Mouse (Mus musculus): ENCODE measurements around the gene Cdc26. TPM values are rescaled to one million over a fixed set of nuclear protein-coding genes. Genes with fewer than 3 reads are reported as not detected.

The Cdc26 gene
- polyA plus RNA-seq, 1 experiment from 2014 or later = 83.1 TPM

DNA sequence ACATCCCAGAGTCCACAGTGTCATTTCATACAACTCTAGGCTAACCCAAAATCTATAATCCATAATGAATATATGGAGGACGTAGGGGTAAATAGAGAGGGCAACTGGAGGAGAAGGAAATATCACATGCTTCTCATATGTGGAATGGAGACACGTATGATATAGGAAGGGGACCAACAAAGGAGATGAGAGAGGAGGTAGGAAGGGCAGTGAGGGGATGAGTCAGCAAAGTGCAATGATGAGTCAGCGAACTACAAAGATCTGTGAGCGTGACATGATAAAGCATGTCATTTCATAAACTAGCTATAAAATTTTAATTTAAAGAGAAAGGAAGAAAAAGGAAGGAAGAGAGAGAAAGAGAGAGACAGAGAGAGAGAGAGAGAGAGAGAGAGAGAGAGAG lies 23.1 kb upstream of the Cdc26 start:
- Histone ChIP-seq H3K27me3 (ENCODE audit: control insufficient read depth, insufficient read depth, low read length) (no peaks in the 10 kb centered on the region), H3K4me1 (replicated peaks; ENCODE audit: control insufficient read depth, insufficient read depth, low read length) (no peaks in the 10 kb centered on the region), H3K9ac (no peak overlapping the region), H3K9me3 (ENCODE audit: control insufficient read depth, low read length) (no peaks in the 10 kb centered on the region), H3K27ac (no peak overlapping the region), H3K36me3 (replicated peaks; ENCODE audit: control insufficient read depth, insufficient read depth) (0 out of 2 replicates have a peak, but pooled peaks cover 5% of the 10 kb centered on the region), H3K4me3 (replicated peaks; ENCODE audit: low read length) (no peak overlapping the region), H3K4me2 (replicated peaks) (no peak overlapping the region)
- DNase-seq (ENCODE audit: low spot score) = no peak
- WGBS = 77% methylated on average over 4 of the region's 4 CpGs
- ATAC-seq (ENCODE audit: low FRiP score) = no peak

DNA sequence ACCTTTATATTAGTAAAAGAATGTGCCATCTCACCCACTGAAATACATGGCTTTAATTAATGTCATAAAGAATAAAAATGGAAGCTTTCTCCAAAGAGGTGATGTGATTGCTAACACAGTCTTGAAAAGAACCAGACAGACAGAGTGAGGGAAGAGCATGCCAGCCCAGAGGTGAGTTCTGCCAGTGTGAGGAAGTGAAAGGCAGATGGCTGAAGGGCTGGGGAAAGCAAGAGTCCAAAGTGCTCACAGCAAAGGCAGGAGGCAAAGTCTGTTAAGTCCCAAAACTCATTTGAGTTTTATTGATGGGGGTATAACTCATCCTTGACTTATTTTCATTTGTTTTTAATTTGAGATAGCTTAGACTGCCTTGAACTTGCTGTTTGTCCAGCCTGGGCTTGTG lies 22.2 kb upstream of the Cdc26 start:
- H3K4me3 ChIP-seq (replicated peaks; ENCODE audit: low read length) = no peak overlapping the region
- H3K36me3 ChIP-seq (replicated peaks; ENCODE audit: control insufficient read depth, insufficient read depth) = 0 out of 2 replicates have a peak, but pooled peaks cover 5% of the 10 kb centered on the region
- H3K27ac ChIP-seq = no peak overlapping the region
- H3K4me1 ChIP-seq (replicated peaks; ENCODE audit: control insufficient read depth, insufficient read depth, low read length) = no peaks in the 10 kb centered on the region
- H3K9me3 ChIP-seq (ENCODE audit: control insufficient read depth, low read length) = no peaks in the 10 kb centered on the region
- H3K27me3 ChIP-seq (ENCODE audit: control insufficient read depth, insufficient read depth, low read length) = no peaks in the 10 kb centered on the region
- no peak overlapping the region for H3K4me2 ChIP-seq (replicated peaks)
- DNase-seq (ENCODE audit: low spot score) (no peak), ATAC-seq (ENCODE audit: low FRiP score) (no peak)
- no peak overlapping the region for H3K9ac ChIP-seq

DNA sequence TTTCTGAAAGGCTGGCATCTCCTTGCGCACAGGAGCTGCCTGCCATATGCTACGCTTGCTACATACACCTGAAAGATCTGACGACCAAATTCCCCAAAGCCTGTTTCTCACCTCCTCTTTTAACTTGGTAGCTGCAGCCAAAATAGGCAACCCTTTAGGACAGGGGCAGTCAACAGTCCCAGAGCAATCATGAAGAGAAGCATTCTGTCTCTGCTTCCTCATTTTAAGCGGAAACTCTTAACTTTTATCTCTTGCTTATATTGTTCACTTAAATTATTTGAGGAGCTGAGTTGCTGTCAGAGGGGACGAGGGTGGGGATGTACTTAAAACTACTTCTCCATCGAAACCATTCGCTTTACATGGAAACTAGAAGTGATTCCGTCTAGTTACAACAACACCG lies 21.2 kb upstream of the Cdc26 start:
- DNase-seq (ENCODE audit: low spot score) (no peak), ATAC-seq (ENCODE audit: low FRiP score) (no peak)
- no peaks in the 10 kb centered on the region for H3K27me3 ChIP-seq (ENCODE audit: control insufficient read depth, insufficient read depth, low read length)
- 91% methylated on average over 9 of the region's 9 CpGs for WGBS
- H3K9ac ChIP-seq = no peak overlapping the region
- H3K4me1 ChIP-seq (replicated peaks; ENCODE audit: control insufficient read depth, insufficient read depth, low read length) = no peaks in the 10 kb centered on the region
- H3K36me3 ChIP-seq (replicated peaks; ENCODE audit: control insufficient read depth, insufficient read depth) = peaks cover 15% of the 10 kb centered on the region
- no peak overlapping the region for H3K4me2 ChIP-seq (replicated peaks)
- H3K27ac ChIP-seq = no peak overlapping the region
- H3K9me3 ChIP-seq (ENCODE audit: control insufficient read depth, low read length) = no peaks in the 10 kb centered on the region
- no peak overlapping the region for H3K4me3 ChIP-seq (replicated peaks; ENCODE audit: low read length)

DNA sequence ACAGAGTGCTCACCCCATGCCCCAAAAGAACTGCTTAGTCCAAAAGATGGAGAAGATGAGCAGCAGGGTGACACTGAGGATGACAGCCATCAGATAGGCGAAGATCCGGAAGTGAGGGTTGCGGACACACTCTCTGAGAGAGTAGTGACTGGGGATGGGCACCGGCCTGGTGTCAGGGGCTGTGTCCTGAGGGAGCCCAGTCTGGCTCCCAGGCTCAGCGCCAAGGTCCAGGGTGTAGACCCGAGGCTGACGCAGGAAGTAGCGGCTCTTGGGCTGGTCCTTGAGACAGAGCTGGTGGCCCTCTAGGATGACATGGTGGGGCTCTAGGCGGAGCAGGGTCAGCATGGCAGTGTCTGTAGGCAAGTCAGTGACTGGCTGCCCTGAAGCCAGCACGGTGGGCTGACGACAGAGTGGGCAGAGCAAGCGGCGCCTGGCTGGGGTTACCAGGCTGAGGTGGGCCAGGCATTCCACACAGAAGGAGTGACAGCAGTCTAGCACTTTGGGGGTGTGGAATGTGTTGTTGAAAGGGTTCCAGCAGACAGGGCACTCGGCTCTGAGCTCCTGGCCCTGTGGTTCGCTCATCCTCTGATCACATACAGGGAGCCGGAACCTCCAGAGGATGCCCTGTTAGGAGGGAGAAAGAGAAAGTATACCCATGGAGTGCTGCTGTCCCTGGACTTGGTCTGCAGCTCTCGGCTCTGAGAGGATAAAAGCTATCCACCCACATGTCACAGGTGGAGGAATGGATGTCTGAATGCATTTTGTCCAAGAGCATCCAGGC lies 19.7 kb upstream of the Cdc26 start:
- Histone ChIP-seq H3K9ac (no peak overlapping the region), H3K27ac (no peak overlapping the region), H3K4me1 (replicated peaks; ENCODE audit: control insufficient read depth, insufficient read depth, low read length) (no peaks in the 10 kb centered on the region), H3K9me3 (ENCODE audit: control insufficient read depth, low read length) (no peaks in the 10 kb centered on the region), H3K4me3 (replicated peaks; ENCODE audit: low read length) (no peak overlapping the region), H3K36me3 (replicated peaks; ENCODE audit: control insufficient read depth, insufficient read depth) (peaks cover 29% of the 10 kb centered on the region), H3K4me2 (replicated peaks) (no peak overlapping the region), H3K27me3 (ENCODE audit: control insufficient read depth, insufficient read depth, low read length) (no peaks in the 10 kb centered on the region)
- DNase-seq (ENCODE audit: low spot score) (no peak), ATAC-seq (ENCODE audit: low FRiP score) (no peak)
- 83% methylated on average over 17 of the region's 17 CpGs for WGBS

DNA sequence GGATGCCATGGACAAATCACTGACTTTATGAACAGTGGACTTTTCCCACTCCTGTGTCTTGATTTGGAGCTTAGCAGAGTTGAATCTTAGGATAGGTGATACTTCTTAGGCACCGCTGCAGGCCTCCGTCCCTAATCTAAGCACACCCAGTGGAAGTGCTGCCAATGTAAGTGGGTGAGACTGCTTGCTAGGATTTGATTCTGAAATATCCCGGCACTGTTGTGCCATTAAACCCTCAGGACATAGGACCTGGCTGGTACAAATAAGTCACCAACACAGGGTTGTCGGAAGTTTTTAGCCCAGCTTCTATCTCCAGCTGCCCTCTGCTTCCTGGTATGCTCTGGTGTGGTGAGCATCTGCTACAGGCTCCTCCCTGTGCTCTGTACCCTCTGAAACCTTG lies 17.4 kb upstream of the Cdc26 start:
- Histone ChIP-seq H3K9me3 (ENCODE audit: control insufficient read depth, low read length) (no peaks in the 10 kb centered on the region), H3K4me2 (replicated peaks) (no peak overlapping the region), H3K4me3 (replicated peaks; ENCODE audit: low read length) (no peak overlapping the region), H3K27me3 (ENCODE audit: control insufficient read depth, insufficient read depth, low read length) (no peaks in the 10 kb centered on the region), H3K36me3 (replicated peaks; ENCODE audit: control insufficient read depth, insufficient read depth) (peaks cover 52% of the 10 kb centered on the region), H3K27ac (no peak overlapping the region), H3K9ac (no peak overlapping the region), H3K4me1 (replicated peaks; ENCODE audit: control insufficient read depth, insufficient read depth, low read length) (no peaks in the 10 kb centered on the region)
- no peak for DNase-seq (ENCODE audit: low spot score)
- ATAC-seq (ENCODE audit: low FRiP score) = no peak
- WGBS = 95% methylated on average over 4 of the region's 4 CpGs

DNA sequence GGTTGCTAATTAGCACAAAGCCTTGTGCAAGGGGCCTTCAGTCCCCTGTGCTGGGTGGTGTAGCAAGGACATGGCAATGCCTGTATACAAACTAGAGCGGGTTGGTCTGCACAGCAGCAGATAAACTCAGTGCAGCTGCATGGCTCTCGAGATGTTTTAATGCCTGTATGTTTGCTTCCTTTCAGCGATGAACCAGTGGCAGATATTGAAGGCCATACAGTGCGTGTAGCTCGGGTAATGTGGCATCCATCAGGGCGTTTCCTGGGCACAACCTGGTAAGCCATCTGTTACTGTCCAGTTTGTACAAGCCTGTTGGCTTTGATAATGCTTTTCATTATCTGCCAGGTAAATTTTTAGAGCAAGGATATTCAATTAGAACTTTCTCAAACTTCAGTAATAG lies 10.6 kb upstream of the Cdc26 start:
- no peak for DNase-seq (ENCODE audit: low spot score)
- no peaks in the 10 kb centered on the region for H3K4me1 ChIP-seq (replicated peaks; ENCODE audit: control insufficient read depth, insufficient read depth, low read length)
- no peak for ATAC-seq (ENCODE audit: low FRiP score)
- H3K9ac ChIP-seq = no peak overlapping the region
- H3K27ac ChIP-seq = no peak overlapping the region
- H3K27me3 ChIP-seq (ENCODE audit: control insufficient read depth, insufficient read depth, low read length) = no peaks in the 10 kb centered on the region
- H3K36me3 ChIP-seq (replicated peaks; ENCODE audit: control insufficient read depth, insufficient read depth) = peaks cover 100% of the 10 kb centered on the region
- no peak overlapping the region for H3K4me2 ChIP-seq (replicated peaks)
- no peak overlapping the region for H3K4me3 ChIP-seq (replicated peaks; ENCODE audit: low read length)
- 98% methylated on average over 6 of the region's 6 CpGs for WGBS
- H3K9me3 ChIP-seq (ENCODE audit: control insufficient read depth, low read length) = no peaks in the 10 kb centered on the region

DNA sequence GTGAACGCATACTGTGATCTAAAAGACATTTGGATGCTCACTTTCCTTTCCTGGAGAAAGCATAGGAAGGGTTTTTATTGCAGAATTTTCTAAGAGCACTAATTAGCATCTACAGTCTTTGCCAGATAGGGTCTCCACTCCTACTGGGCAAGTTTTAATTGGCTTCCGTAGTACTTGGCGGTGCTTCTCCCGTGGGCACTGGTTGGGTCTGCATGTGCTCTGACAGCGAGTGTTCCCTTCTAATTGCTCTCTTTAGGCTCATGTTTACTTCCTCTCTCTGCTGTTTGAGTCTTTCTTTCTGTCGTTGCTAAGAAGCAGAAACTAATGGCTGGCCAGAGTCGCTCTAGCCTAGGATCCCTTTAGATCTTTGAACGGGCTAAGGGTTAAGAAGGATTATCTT lies 10.0 kb upstream of the Cdc26 start:
- no peak overlapping the region for H3K27ac ChIP-seq
- H3K9ac ChIP-seq = no peak overlapping the region
- no peaks in the 10 kb centered on the region for H3K27me3 ChIP-seq (ENCODE audit: control insufficient read depth, insufficient read depth, low read length)
- H3K36me3 ChIP-seq (replicated peaks; ENCODE audit: control insufficient read depth, insufficient read depth) = peaks cover 100% of the 10 kb centered on the region
- DNase-seq (ENCODE audit: low spot score) (no peak), ATAC-seq (ENCODE audit: low FRiP score) (no peak)
- H3K4me1 ChIP-seq (replicated peaks; ENCODE audit: control insufficient read depth, insufficient read depth, low read length) = no peaks in the 10 kb centered on the region
- 91% methylated on average over 8 of the region's 8 CpGs for WGBS
- no peak overlapping the region for H3K4me2 ChIP-seq (replicated peaks)
- no peaks in the 10 kb centered on the region for H3K9me3 ChIP-seq (ENCODE audit: control insufficient read depth, low read length)
- no peak overlapping the region for H3K4me3 ChIP-seq (replicated peaks; ENCODE audit: low read length)

DNA sequence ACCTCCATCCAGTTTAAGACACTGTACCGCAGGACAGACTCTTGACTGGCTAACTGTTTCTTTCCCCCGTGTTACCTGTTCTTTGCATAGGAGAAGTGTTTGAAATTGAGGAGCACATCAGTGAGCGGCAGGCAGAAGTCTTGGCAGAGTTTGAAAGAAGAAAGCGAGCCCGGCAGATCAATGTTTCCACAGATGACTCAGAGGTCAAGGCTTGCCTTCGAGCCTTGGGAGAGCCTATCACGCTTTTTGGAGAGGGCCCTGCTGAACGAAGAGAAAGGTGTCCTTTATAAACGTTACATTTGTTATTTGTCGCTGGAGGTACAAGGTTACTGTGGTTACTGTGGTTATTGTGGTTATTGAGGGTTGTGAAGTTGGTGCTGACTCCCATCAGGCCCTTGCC lies 3.2 kb upstream of the Cdc26 start:
- no peaks in the 10 kb centered on the region for H3K9me3 ChIP-seq (ENCODE audit: control insufficient read depth, low read length)
- ATAC-seq (ENCODE audit: low FRiP score) (no peak), DNase-seq (ENCODE audit: low spot score) (no peak)
- no peak overlapping the region for H3K27ac ChIP-seq
- H3K4me1 ChIP-seq (replicated peaks; ENCODE audit: control insufficient read depth, insufficient read depth, low read length) = peaks cover 19% of the 10 kb centered on the region; the same call in 1 of the 2 replicates
- H3K27me3 ChIP-seq (ENCODE audit: control insufficient read depth, insufficient read depth, low read length) = no peaks in the 10 kb centered on the region
- H3K4me3 ChIP-seq (replicated peaks; ENCODE audit: low read length) = no peak overlapping the region
- H3K9ac ChIP-seq = no peak overlapping the region
- H3K4me2 ChIP-seq (replicated peaks) = no peak overlapping the region
- WGBS = 95% methylated on average over 10 of the region's 10 CpGs
- peaks cover 55% of the 10 kb centered on the region for H3K36me3 ChIP-seq (replicated peaks; ENCODE audit: control insufficient read depth, insufficient read depth)

DNA sequence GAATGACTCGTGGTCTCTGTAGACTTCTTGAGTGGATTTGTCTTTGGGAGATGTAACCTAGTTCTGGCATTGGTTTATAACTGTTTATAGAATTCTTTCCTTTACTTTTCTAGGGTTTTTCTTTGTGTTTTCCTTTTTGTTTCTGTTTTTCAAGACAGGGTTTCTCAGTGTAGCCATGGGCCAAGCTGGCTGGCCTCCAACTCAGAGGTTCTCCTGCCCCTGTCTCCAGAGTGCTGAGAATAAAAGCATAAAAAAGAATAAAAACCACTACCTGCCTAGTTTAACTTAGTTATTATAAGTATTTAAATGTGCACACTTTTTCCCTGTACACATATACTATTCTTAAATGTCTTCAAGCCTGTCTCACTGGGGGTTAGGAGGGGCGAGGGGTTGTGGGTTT lies 1.9 kb upstream of the Cdc26 start:
- DNase-seq (ENCODE audit: low spot score) (no peak), ATAC-seq (ENCODE audit: low FRiP score) (no peak)
- H3K27me3 ChIP-seq (ENCODE audit: control insufficient read depth, insufficient read depth, low read length) = no peaks in the 10 kb centered on the region
- H3K4me2 ChIP-seq (replicated peaks) = peak overlapping the region; percentile 53
- H3K9me3 ChIP-seq (ENCODE audit: control insufficient read depth, low read length) = no peaks in the 10 kb centered on the region
- peaks cover 42% of the 10 kb centered on the region for H3K36me3 ChIP-seq (replicated peaks; ENCODE audit: control insufficient read depth, insufficient read depth)
- no peak overlapping the region for H3K4me3 ChIP-seq (replicated peaks; ENCODE audit: low read length)
- 93% methylated on average over 2 of the region's 2 CpGs for whole genome bisulfite sequencing
- H3K27ac ChIP-seq = no peak overlapping the region
- H3K9ac ChIP-seq = no peak overlapping the region
- H3K4me1 ChIP-seq (replicated peaks; ENCODE audit: control insufficient read depth, insufficient read depth, low read length) = peaks cover 27% of the 10 kb centered on the region; the same call in 1 of the 2 replicates

DNA sequence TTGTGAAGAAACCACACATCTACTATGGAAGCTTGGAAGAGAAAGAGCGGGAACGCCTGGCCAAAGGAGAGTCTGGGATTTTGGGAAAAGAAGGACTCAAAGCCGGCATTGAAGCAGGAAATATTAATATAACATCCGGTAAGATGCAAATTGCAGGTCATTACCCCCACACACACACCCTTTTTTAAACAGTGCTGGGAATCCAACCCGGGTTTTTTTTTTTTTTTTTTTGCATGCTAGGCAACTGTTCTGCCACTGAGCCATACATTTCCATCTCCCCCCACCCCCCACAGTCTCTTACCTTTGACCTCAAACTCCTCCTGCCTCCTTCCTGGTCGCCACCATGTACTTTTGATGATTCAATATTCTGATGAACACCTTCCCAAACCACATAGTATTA lies 1.2 kb upstream of the Cdc26 start:
- Histone ChIP-seq H3K4me2 (replicated peaks) (peak overlapping the region; percentile 53), H3K9me3 (ENCODE audit: control insufficient read depth, low read length) (no peaks in the 10 kb centered on the region), H3K9ac (peak overlapping the region; percentile 77), H3K27me3 (ENCODE audit: control insufficient read depth, insufficient read depth, low read length) (no peaks in the 10 kb centered on the region), H3K36me3 (replicated peaks; ENCODE audit: control insufficient read depth, insufficient read depth) (peaks cover 35% of the 10 kb centered on the region), H3K4me3 (replicated peaks; ENCODE audit: low read length) (peak overlapping the region; percentile 74), H3K27ac (no peak overlapping the region), H3K4me1 (replicated peaks; ENCODE audit: control insufficient read depth, insufficient read depth, low read length) (peaks cover 27% of the 10 kb centered on the region; the same call in 1 of the 2 replicates)
- ATAC-seq (ENCODE audit: low FRiP score) (no peak), DNase-seq (ENCODE audit: low spot score) (no peak)
- WGBS = 46% methylated on average over 6 of the region's 6 CpGs

All from hindbrain, embryonic 14.5 days (tissue).